Mouse (Mus musculus) hindbrain, embryonic 14.5 days (tissue): ENCODE results near the gene Spata2l. TPM values are rescaled to one million over a fixed set of nuclear protein-coding genes. Genes with fewer than 3 reads are reported as not detected.

Source experiments
- ATAC-seq: fragments of 200-750 bp; cut with Nextera tagmentation; 2 replicates; pipeline ENCODE4 v1.8.0; 2017; ENCODE audit warnings: moderate number of reproducible peaks, mild to moderate bottlenecking, moderate TSS enrichment, moderate library complexity; ENCODE audit not compliant: low FRiP score
- DNase-seq: peaks from one replicate; pipeline ENCODE4 v3.0.0-alpha.2; 2015; ENCODE audit warnings: low spot score
- H3K27ac ChIP-seq: fragments of 300-500 bp; sonication (generic); 2 replicates; pipeline ENCODE4 v1.5.1; 2014; ENCODE audit warnings: mild to moderate bottlenecking, moderate library complexity
- H3K27me3 ChIP-seq: fragments of 300-500 bp; sonication (generic); 2 replicates; pipeline ENCODE4 v1.6.1; 2014; ENCODE audit warnings: mild to moderate bottlenecking, low read length, mixed read lengths; ENCODE audit not compliant: control insufficient read depth, insufficient read depth
- H3K36me3 ChIP-seq: fragments of 300-500 bp; sonication (generic); replicated peaks from 2 replicates; pipeline ENCODE4 v1.6.1; 2014; ENCODE audit not compliant: control insufficient read depth, insufficient read depth
- H3K4me1 ChIP-seq: fragments of 300-500 bp; sonication (generic); replicated peaks from 2 replicates; pipeline ENCODE4 v1.6.1; 2014; ENCODE audit warnings: antibody characterized with exemption, low read length, mixed read lengths; ENCODE audit not compliant: control insufficient read depth, insufficient read depth
- H3K4me2 ChIP-seq: fragments of 300-500 bp; sonication (generic); replicated peaks from 2 replicates; pipeline ENCODE4 v1.6.1; 2014; ENCODE audit warnings: mild to moderate bottlenecking, moderate library complexity
- H3K4me3 ChIP-seq: fragments of 300-500 bp; sonication (generic); replicated peaks from 2 replicates; pipeline ENCODE4 v1.5.1; 2014; ENCODE audit warnings: mild to moderate bottlenecking, low read length
- H3K9ac ChIP-seq: fragments of 300-500 bp; sonication (generic); 2 replicates; pipeline ENCODE4 v1.6.1; 2014
- H3K9me3 ChIP-seq: fragments of 300-500 bp; sonication (generic); 2 replicates; pipeline ENCODE4 v1.6.1; 2016; ENCODE audit warnings: low read length; ENCODE audit not compliant: control insufficient read depth
- WGBS: fragments of 180-500 bp; shearing (Covaris S2); extraction: QIAGEN DNeasy Blood & Tissue Kit; methylation state at CpG from one replicate; pipeline ENCODE4 v1.1.7; 2014; 5-methylcytosine and 5-hydroxymethylcytosine counted together
- polyA plus RNA-seq: library from polyadenylated mRNA; unstranded; fragments of >200 nt; fragmentation: Nextera tagmentation; extraction: Ambion mirVana; gene quantifications from 2 replicates; pipeline ENCODE4 v1.2.1, GENCODE M21; 2014

Gene Spata2l
- polyA plus RNA-seq, 1 experiment from 2014 or later, result 8.4 TPM

DNA sequence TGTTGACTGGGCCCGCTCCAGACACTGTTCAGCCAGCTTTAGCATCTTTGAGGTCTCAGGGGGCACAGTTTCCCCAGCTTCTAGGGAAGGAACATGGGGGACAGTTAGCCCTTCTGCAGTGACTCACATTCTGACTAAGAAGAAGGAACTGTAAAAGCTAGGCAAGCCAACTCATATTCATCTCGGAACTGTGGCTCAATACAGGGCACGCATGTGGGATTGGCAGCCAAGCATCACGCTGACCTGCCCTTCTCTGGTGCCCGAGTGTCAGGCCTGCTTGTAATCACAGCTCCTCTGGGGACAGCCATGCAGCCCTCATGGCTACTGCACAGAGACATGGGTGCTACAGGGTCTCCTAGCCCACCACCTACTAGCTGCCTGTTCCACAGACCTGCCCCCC is 14.9 kb upstream of the Spata2l start:
- H3K4me3 ChIP-seq, result no peak overlapping the region
- no peaks in the 10 kb centered on the region for H3K27me3 ChIP-seq
- H3K9me3 ChIP-seq, result no peaks in the 10 kb centered on the region
- no peak for ATAC-seq
- H3K36me3 ChIP-seq, result peaks cover 65% of the 10 kb centered on the region
- DNase-seq, result no peak
- H3K4me1 ChIP-seq, result peaks cover 22% of the 10 kb centered on the region
- 95% methylated on average over 5 of the region's 5 CpGs for WGBS
- no peak overlapping the region for H3K27ac ChIP-seq
- no peak overlapping the region for H3K9ac ChIP-seq
- no peak overlapping the region for H3K4me2 ChIP-seq

GRCm38 (mm10) chr8:123248596-123248995 is 12.6 kb upstream of the Spata2l start:
- H3K9me3 ChIP-seq, result no peaks in the 10 kb centered on the region
- ATAC-seq, result no peak
- H3K4me2 ChIP-seq, result no peak overlapping the region
- H3K27me3 ChIP-seq, result no peaks in the 10 kb centered on the region
- H3K4me3 ChIP-seq, result no peak overlapping the region
- H3K36me3 ChIP-seq, result peaks cover 85% of the 10 kb centered on the region
- no peak for DNase-seq
- H3K9ac ChIP-seq, result no peak overlapping the region
- no peak overlapping the region for H3K27ac ChIP-seq
- H3K4me1 ChIP-seq, result peaks cover 9% of the 10 kb centered on the region
- 91% methylated on average over 8 of the region's 8 CpGs for WGBS

GRCm38 (mm10) chr8:123247748-123248147 is 11.7 kb upstream of the Spata2l start:
- Histone ChIP-seq H3K27ac (no peak overlapping the region), H3K4me1 (peaks cover 3% of the 10 kb centered on the region), H3K36me3 (peaks cover 93% of the 10 kb centered on the region), H3K9ac (no peak overlapping the region), H3K4me2 (no peak overlapping the region), H3K4me3 (no peak overlapping the region), H3K27me3 (no peaks in the 10 kb centered on the region), H3K9me3 (no peaks in the 10 kb centered on the region)
- DNase-seq, result no peak
- WGBS, result 94% methylated on average over 6 of the region's 6 CpGs
- ATAC-seq, result no peak

DNA sequence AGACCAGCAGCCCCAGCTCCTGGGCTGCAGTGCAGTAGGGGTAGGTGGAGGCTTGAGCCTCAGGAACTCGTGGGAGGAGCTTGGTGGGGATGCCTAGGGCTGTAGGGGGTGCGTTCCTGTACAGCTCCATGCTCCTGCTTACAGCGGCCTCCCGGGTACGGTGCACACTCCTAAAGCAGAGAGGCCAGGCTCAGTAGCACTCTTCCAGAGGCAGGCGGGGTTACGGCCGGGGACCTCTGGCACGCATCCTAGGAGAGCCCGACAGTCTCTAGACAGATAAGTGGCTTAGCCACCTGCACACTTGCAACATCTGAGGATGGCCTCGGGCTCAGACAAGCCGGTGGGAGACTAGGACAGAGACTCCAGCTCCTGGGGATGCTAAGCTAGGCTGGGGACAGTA is 9.5 kb upstream of the Spata2l start:
- Histone ChIP-seq H3K4me1 (no peaks in the 10 kb centered on the region), H3K27me3 (no peaks in the 10 kb centered on the region), H3K9me3 (no peaks in the 10 kb centered on the region), H3K9ac (no peak overlapping the region), H3K27ac (no peak overlapping the region), H3K36me3 (peaks cover 91% of the 10 kb centered on the region), H3K4me3 (no peak overlapping the region), H3K4me2 (no peak overlapping the region)
- DNase-seq (no peak), ATAC-seq (no peak)
- 94% methylated on average over 12 of the region's 12 CpGs for WGBS

GRCm38 (mm10) chr8:123244382-123244781 is 8.3 kb upstream of the Spata2l start:
- no peak overlapping the region for H3K27ac ChIP-seq
- H3K9ac ChIP-seq, result no peak overlapping the region
- 99% methylated on average over 4 of the region's 4 CpGs for WGBS
- ATAC-seq (no peak), DNase-seq (no peak)
- no peaks in the 10 kb centered on the region for H3K4me1 ChIP-seq
- peaks cover 80% of the 10 kb centered on the region for H3K36me3 ChIP-seq
- H3K4me2 ChIP-seq, result no peak overlapping the region
- no peak overlapping the region for H3K4me3 ChIP-seq
- H3K9me3 ChIP-seq, result no peaks in the 10 kb centered on the region
- no peaks in the 10 kb centered on the region for H3K27me3 ChIP-seq

DNA sequence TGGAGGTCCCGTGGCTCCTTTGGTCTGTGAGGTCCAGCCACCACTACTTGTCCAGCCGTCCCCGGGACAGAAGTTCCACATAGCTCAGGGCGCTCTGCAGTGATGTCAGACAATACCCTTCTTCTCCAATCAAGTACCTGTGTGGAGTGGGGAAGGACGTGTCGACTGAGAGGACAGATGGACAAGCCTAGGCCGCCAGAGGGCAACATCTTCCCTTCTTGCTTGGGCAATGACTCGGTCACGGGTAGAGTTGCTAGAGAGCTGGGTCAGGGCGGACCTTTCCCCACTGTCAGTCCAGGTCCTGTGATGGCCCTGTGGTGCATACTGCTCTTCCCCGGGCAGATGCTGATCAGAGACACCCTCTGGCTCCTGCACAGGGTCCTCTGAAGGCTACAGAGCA is 7.0 kb upstream of the Spata2l start:
- H3K4me1 ChIP-seq, result no peaks in the 10 kb centered on the region
- H3K27me3 ChIP-seq, result no peaks in the 10 kb centered on the region
- no peak overlapping the region for H3K4me3 ChIP-seq
- H3K9ac ChIP-seq, result no peak overlapping the region
- H3K27ac ChIP-seq, result no peak overlapping the region
- 75% methylated on average over 11 of the region's 11 CpGs for WGBS
- no peak overlapping the region for H3K4me2 ChIP-seq
- no peaks in the 10 kb centered on the region for H3K9me3 ChIP-seq
- DNase-seq (no peak), ATAC-seq (0 out of 2 replicates have a peak, but pooled peaks have one; percentile 22)
- H3K36me3 ChIP-seq, result peaks cover 67% of the 10 kb centered on the region

- WGBS, result 87% methylated on average over 7 of the region's 7 CpGs
- peaks cover 59% of the 10 kb centered on the region for H3K36me3 ChIP-seq
Observed at GRCm38 (mm10) chr8:123242107-123242923, 6.3 kb upstream of the Spata2l start.

GRCm38 (mm10) chr8:123239398-123239797 is 3.4 kb upstream of the Spata2l start:
- WGBS, result 79% methylated on average over 10 of the region's 10 CpGs
- DNase-seq (no peak), ATAC-seq (no peak)
- Histone ChIP-seq H3K9me3 (no peaks in the 10 kb centered on the region), H3K9ac (no peak overlapping the region), H3K4me2 (no peak overlapping the region), H3K4me1 (peaks cover 17% of the 10 kb centered on the region; the same call in 1 of the 2 replicates), H3K36me3 (peaks cover 30% of the 10 kb centered on the region), H3K27me3 (0 out of 2 replicates have a peak, but pooled peaks cover 10% of the 10 kb centered on the region), H3K4me3 (no peak overlapping the region), H3K27ac (no peak overlapping the region)

More at GRCm38 (mm10) chr8:123242107-123242923, 6.3 kb upstream of the Spata2l start:
- no peak overlapping the region for H3K27ac ChIP-seq
- no peak overlapping the region for H3K4me2 ChIP-seq
- DNase-seq (no peak), ATAC-seq (no peak)
- H3K9me3 ChIP-seq, result no peaks in the 10 kb centered on the region
- no peaks in the 10 kb centered on the region for H3K27me3 ChIP-seq
- no peaks in the 10 kb centered on the region for H3K4me1 ChIP-seq
- H3K9ac ChIP-seq, result no peak overlapping the region
- no peak overlapping the region for H3K4me3 ChIP-seq

GRCm38 (mm10) chr8:123234918-123235519 is 1.0 kb downstream of the Spata2l start:
- Histone ChIP-seq H3K4me1 (peaks cover 17% of the 10 kb centered on the region; the same call in 1 of the 2 replicates), H3K27ac (no peak overlapping the region), H3K9ac (peak overlapping the region; percentile 60), H3K4me2 (peak overlapping the region; percentile 74), H3K27me3 (0 out of 2 replicates have a peak, but pooled peaks cover 10% of the 10 kb centered on the region), H3K4me3 (peak overlapping the region; percentile 43), H3K9me3 (no peaks in the 10 kb centered on the region), H3K36me3 (peaks cover 3% of the 10 kb centered on the region)
- ATAC-seq, result no peak
- no peak for DNase-seq
- 36% methylated on average over 13 of the region's 13 CpGs for whole genome bisulfite sequencing
